Mouse (Mus musculus) ovary, postnatal 14 days (tissue): ENCODE measurements around the gene Ccr10.
A peak's percentile ranks its signal among the peaks of the same experiment; 100 is the strongest.

Source experiments
- DNase-seq: peaks from one replicate; pipeline ENCODE4 v3.0.0; 2022; ENCODE audit warnings: low spot score

Gene Ccr10

DNA sequence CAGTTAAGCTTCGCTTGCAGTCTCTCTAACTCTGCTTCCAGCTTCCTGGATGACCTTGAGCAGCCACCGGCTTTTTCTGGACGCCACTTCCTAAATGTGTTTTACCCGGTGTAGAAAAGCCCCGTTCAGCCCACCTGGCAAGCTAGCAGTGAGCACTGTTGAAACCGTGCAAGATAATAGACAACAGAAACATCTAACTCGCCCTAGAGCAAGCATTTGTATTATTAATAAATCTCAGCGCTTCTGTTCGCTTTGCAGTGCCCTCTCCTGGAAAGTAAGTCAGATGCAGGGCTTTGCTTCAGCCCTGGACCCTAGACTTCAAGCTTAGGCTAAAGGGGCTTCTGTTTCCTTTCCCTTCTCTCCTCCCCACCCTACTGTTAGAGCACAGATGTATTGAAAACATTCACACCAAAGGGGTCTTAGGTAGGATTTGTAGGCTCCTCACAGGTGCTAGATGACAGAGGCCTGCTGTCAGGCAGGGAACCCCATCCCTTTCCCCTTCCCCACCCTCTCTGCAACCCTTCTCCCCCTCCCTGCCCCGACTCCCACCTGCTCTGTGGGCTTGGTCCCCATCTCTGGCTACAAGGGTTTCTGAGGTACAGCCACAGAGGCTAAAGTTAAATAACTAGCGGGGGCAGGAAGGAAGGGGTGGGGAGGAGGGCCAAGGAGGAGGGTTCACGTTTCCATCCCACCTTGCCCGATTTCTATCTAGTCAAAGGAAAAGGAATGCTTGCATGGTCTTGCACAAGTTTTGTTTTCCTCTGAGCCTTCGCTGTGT is at the start of gene Ccr10:
Ccr10 (minus strand) TSS at position 593 of the 778 bp plus-strand sequence.
- no peak for DNase-seq

GRCm38 (mm10) chr11:101224337-101224736 is 49.1 kb upstream of the Ccr10 start:
- DNase-seq = no peak

DNA sequence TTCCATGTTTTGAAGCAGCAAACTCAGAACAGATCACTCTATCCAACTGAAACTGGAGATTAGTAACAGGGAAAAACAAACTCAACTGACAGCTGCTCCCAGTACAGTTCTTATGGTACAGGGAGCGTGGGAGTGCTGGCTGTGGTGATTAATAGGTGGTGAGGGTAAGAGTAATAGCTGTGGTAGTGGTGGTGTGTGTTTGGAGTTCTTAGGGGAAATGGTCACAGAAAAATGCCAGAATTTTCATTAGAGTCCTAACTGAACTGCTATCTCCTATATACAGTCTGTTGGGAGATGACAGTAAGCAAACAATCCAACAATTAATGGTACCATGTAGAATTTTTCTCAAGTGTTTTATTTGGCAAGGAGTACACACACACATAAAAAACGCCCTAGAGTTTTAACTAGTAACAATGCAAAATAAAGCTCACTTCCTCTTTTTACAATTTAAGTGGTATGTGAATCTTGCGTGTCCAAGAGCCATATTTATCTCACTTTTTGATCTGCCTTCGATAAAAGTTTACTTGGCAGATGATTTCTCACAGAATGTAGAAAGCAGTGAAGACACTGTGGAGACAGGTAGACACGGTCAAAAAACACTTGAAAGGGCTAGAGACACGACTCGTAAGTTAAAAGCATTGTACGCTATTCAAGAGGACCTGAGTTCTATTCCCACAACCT is 46.2 kb upstream of the Ccr10 start:
- DNase-seq = no peak

- no peak for DNase-seq
Measured at GRCm38 (mm10) chr11:101220853-101221252, 45.6 kb upstream of the Ccr10 start.

GRCm38 (mm10) chr11:101218436-101219055 is 43.3 kb upstream of the Ccr10 start:
- no peak for DNase-seq

GRCm38 (mm10) chr11:101216936-101217335 is 41.7 kb upstream of the Ccr10 start:
- DNase-seq = no peak

GRCm38 (mm10) chr11:101211970-101212369 is 36.7 kb upstream of the Ccr10 start:
- DNase-seq = peak; percentile 31

- DNase-seq = no peak
Measured at GRCm38 (mm10) chr11:101200986-101201385, 25.7 kb upstream of the Ccr10 start.

DNA sequence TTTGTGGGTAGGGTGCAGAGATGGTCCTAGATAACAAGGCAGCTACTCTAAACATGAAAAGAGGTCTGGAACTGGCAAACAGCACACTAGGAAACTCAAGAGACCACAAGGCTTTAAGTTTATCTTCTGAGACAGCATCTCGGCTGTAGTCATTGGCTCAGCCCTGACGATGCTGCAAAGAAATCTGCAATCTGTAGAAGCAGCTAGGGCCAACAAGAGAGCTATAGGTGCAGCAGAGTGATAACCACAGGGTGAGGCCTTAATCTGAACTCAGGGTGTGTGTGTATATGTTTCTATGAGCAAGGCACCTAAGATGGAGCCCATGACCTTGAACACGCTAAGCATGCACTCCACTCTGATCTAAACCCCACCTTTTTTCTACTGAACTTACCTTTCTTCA is 24.3 kb upstream of the Ccr10 start:
- no peak for DNase-seq

DNA sequence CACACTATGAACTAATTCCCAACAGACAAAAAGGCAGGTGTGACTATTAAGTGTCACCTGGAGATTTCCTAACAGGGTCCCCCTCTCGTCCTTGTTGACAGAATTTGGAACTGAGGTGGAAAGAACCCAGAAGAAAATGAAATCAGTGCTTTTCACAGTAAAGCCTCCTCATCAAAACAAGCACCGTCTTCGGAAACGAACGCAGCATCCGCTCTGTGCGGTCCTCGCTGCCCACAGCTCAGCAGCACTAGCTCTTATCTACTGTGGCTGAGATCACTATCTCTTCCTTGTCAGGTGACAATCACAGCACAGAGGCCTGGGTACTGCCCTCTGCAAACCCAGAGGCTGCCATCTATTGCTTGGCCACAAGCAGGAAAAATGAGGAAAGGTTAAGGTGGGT is 20.9 kb upstream of the Ccr10 start:
- no peak for DNase-seq

GRCm38 (mm10) chr11:101195571-101195970 is 20.3 kb upstream of the Ccr10 start:
- DNase-seq = no peak

- no peak for DNase-seq
Measured at GRCm38 (mm10) chr11:101195101-101195500, 19.9 kb upstream of the Ccr10 start.

DNA sequence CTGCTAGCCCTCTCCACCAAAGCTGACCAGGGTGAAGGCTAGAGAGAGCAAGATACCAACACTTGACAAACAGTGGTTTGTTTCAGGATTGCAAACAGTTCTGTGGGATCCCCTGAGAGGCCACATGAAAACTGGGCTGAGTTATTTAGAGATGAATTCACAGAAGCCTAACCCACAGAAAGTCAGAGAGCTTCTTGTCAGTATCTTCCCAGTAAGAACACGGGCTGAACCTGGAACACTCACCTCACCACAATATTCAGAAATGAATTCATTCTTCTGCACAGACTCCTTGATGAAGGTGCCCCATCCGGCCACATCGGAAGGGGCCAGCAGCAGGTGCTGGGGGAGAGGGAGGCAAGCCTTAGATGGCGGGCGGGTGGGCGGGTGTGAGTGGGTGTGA is 19.4 kb upstream of the Ccr10 start:
- no peak for DNase-seq

GRCm38 (mm10) chr11:101194137-101194536 is 18.9 kb upstream of the Ccr10 start:
- DNase-seq = no peak

- no peak for DNase-seq
Measured at GRCm38 (mm10) chr11:101193076-101193475, 17.8 kb upstream of the Ccr10 start.

GRCm38 (mm10) chr11:101192646-101193045 is 17.4 kb upstream of the Ccr10 start:
- no peak for DNase-seq

- DNase-seq = no peak
Measured at GRCm38 (mm10) chr11:101191919-101192470, 16.8 kb upstream of the Ccr10 start.

DNA sequence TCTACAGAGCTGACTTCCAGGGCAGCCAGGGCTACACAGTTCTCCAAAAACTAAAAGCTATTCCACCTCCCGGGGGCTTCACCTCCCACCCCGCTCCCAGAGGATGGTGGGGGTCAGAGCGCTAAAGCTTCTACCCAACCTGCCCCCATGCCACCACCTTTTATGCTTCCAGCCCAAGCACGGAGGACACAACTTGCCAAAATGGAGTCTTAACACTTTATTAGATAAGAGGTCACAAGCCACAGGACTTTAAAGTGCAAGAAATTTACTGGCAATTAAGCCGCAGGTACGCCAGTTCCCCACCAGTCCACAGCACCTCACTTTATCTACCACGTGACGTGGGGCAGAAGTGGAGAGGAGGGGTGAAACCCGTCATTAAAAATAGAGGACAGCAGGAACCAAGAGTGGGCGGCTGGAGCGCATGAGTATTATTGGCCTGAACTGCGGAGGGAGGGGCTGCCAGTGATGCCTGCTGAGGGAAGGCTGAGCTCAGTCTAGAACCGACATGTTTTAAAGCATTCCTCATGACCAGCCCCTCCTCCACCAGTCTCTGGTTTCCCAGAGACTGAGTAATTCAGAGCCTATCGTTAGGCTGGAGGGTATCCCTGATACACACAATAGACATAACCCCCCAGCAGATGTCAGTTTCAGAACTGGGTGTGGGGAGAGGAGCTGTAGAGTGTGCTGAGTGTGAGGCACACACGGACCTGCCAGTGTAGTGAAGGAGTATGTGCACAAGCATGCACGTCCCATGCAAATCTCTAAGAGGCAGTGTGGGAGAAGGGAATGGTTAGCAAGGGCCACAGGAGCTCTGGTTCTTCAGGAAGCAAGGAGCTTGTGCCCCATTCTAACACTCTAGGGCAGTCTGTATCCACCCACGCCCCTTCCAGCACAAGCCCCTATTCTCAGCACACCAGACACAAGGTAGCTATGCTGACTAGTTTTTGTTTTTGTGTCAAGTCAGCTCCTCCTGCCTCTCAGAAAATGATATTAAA is 16.0 kb upstream of the Ccr10 start:
- no peak for DNase-seq

DNA sequence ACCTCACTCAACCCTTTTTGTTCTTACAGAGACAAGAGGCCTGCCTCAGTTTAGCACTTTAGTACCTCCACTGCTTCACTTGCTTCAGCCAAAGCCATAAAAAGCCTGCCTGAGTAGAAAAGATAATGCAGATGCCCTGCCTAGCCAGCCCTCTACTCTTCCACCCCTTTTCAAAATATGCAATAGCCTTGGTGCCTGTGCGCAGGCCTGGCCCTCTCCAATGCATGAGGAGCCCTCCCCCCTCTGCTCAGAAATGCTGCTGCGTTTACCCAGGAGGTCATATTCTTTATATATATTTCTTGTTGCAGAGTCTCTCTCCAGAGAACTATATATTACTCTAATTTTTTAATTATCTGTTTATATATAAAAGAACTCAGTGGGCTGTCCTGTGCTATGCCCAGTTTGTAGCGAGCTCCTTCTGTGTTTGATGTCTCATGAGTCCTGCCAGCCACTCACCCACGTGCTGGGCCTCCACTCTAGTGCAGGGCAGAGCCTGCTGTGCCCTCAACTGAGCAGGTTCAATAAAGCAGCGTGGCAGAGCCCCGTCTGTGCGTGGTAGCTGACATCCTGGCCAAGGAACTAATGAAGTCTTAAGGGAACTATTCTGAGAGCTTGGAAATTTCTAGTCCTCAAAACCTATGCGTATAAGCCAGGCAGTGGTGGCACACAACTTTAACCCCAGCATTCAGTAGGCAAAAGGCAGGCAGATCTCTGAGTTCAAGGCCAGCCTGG is 15.1 kb upstream of the Ccr10 start:
- DNase-seq = no peak

DNA sequence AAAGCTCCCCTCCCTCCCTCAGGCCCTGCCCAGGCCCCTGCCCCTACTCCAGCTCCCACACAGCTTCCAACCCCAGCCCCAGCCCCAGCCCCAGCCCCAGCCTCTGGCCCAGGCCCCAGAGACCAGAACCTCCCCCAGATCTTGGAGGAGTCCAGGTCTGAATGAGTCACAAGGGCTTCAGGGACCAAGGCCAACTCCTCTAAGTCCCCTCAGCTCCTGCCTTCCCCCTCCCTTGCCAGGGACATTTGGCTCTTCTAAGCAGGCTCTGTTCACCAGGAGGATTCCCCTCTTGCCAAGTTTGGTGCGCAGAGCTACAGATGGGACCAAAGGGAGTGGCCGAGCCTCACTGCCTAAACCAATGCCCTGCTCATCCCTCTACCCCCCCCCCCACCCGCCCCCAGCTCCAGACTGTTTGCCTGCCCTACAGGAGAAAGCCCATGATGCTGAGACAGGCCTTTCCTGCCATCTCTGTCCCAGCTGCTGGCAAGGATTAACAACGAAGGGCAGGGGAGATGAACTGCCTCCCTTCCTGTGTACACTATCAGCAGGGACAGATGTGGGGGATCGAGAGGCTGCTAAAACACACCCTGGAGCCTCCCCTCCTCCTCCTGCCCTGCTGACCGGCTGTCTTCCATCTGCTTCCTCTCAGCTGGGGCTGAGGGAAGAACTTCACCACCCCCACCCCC is 14.4 kb upstream of the Ccr10 start:
- peak; percentile 56 for DNase-seq
